Mouse (Mus musculus): ENCODE measurements at regions not wholly inside any gene's neighbourhood (a gene's known extent, or its start where the extent isn't known, plus 50 kb on each side); places are given as distances from the start of the nearest gene placed in this dataset.

DNA sequence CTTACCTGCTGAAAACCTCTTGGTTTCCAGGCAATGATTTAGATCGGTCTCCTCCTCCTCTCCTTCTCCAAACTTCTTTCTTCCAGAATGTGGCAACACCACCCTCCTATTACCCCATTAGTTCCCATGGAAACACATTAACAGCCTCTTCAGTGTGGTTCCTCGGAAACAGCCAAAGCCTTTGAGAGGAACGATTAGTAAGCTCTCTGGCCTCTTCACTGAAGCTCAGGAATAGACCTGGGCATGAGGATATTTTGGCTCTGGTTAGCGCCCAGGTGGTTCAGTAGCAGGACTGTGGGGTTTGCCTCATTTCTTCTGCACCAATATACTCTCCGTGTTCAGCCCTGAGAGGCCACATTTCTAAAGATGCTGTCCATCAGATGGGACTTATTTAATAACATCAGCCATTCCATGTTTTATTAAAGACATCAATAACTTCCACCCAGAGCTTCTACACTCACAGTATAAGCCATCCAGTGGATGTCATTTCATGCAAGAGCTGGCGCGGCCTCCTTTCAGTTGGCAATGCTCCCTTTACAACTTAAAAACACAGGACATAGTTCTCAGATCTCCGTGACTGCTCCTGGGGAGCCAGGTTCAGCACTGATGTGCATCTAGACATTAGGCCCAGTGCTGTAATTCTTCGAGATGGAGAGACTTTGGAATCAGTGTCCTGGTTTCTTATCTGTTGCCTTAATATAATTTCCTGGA lies 52.9 kb upstream of the Tcl1b2 start:
- CTCF ChIA-PET: interaction anchor here (1.9 kb wide), 1 partner anchor 19 kb away, joined by 5 read pairs; no protein-coding TSS in a partner anchor
- ATAC-seq (no peak), DNase-seq (ENCODE audit: low read depth, low spot score) (no peak)
- in situ Hi-C loops (cut with MboI; ENCODE audit: low pct_unique_long_range_greater_than_20kb): no loop called here
- H3K27me3 ChIP-seq: peaks cover 28% of the 10 kb centered on the region
- POLR2A ChIA-PET: no interaction called here
- TF ChIP-seq CTCF (IDR thresholded peaks at IDR 0.05): no peak

- no peak for ATAC-seq
- no peak for DNase-seq (ENCODE audit: low read depth, low spot score)
- POLR2A ChIA-PET: interaction anchor here (0.6 kb wide), 1 partner anchor 9 kb away, joined by 9 read pairs; no protein-coding TSS in a partner anchor
- CTCF ChIA-PET: interaction anchor here (1.9 kb wide), 1 partner anchor 20 kb away, joined by 5 read pairs; no protein-coding TSS in a partner anchor
- in situ Hi-C loops (cut with MboI; ENCODE audit: low pct_unique_long_range_greater_than_20kb): no loop called here
- H3K27me3 ChIP-seq: peaks cover 33% of the 10 kb centered on the region
- TF ChIP-seq CTCF (IDR thresholded peaks at IDR 0.05): no peak
These were observed 52.3 kb upstream of the Tcl1b2 start for GRCm38 (mm10) chr12:105093509-105093908.
